Mouse (Mus musculus) layer of hippocampus, adult 9-10 months (tissue): ENCODE results near the gene Olfr1136.

Experiments
- DNase-seq: peaks from one replicate; pipeline ENCODE4 v3.0.0; 2022; ENCODE audit warnings: low spot score

Gene Olfr1136

GRCm38 (mm10) chr2:87693847-87694246 is at the start of gene Olfr1136:
Olfr1136 (minus strand) TSS chr2:87693947.
- DNase-seq, result no peak

DNA sequence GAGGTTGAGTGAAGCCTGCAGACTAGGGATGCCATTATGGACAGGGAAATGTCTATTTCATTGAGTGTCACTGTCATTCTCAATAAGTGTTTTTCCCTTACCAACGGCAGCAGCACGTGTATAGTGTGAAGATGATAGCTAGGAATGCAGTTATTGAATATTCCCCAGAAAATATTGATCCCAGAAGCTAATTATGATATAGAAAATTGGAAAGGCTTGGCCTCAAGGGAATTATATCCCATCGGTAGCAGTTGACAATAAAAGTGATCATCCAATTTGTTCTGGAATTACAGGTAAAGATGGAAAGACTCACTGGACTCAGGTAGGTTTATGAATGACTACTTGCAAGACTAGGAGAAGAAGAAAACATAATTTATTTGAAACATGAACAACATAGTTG is 49.7 kb upstream of the Olfr1136 start, which contains the start of gene Olfr1140:
Gene Olfr1140 (plus strand): TSS at position 301 of the 400 bp plus-strand sequence.
- DNase-seq, result no peak

DNA sequence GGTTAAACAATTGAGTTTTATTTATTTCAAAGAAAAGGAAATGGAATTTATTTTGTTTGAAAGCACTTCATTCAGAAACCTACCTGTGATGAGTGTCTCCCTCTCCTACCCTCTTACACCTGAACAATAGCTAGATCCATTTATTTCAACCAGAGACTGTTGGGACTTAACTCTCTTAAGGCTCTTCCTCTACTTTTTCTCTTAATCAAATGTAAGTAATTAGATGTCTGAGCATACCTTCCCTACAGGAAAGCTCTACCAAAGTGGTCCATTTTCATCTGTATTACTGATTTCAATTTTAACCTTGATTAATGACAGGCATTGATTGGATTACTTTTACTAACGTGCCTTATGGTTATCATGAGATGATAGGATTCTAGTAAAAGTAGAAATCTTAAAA is 46.1 kb upstream of the Olfr1136 start, which contains the start of gene Olfr1138:
Gene Olfr1138 (minus strand): TSS at position 101 of the 400 bp plus-strand sequence.
- no peak for DNase-seq

GRCm38 (mm10) chr2:87713079-87713478 is 19.3 kb upstream of the Olfr1136 start, which contains the start of gene Olfr1137:
Olfr1137 (minus strand) TSS chr2:87713179.
- no peak for DNase-seq

DNA sequence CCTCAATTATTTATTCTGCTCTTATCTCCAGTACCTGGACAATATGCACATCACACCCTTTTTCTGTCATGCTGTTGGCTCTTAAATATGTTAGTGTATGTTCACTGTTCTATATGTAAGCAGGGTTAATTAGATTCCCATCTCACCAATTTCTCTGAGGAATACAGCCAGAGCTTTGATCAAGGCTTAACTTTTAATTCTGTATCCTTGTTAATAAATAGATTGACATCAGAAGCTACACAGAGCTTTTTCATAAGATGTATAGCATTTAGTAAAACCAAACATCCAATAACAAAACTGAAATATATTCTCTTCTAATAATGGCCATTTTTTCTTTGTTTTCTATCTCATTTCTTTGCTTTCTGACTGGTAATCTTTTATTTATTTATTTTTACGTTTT is 20.2 kb downstream of the Olfr1136 start, which contains the start of gene Olfr1135:
Gene Olfr1135 (minus strand): TSS at position 101 of the 400 bp plus-strand sequence.
- no peak for DNase-seq

DNA sequence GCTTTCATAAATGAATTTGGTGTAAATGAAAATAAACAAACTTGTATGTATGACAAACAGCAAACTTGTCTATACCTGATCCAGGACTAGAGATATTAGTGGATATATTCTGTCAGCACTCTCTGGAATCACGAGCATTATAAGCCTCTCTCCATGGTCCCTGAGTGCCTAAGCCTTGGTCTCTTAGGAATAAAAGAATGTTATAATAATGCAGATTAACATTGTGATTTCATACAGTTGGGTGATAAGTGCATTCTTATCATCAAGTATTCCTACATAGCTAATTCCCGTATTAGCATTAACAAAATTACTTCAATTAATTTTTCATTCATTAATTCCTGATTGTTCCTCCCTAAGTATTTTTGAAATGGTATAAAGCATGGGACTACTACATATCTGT is 35.4 kb downstream of the Olfr1136 start, which contains the start of gene Olfr1134:
Gene Olfr1134 (minus strand): TSS at position 101 of the 400 bp plus-strand sequence.
- DNase-seq, result no peak

- no peak for DNase-seq
Measured at GRCm38 (mm10) chr2:87647274-87647673, 46.5 kb downstream of the Olfr1136 start, which contains the start of gene Olfr1133. Olfr1133 (minus strand) TSS chr2:87647374.
